Mouse (Mus musculus): Measurements from ENCODE around the gene Mapk10.

GRCm38 (mm10) chr5:103014309-103014708, 196.8 kb downstream of the Mapk10 start:
- no peak for TF ChIP-seq CTCF (IDR thresholded peaks at IDR 0.05; ENCODE audit: low read depth, low read length)
- TF ChIP-seq GATA1 (IDR thresholded peaks at IDR 0.05; ENCODE audit: borderline replicate concordance, low read length), result no peak
- no peak for TF ChIP-seq TAL1 (conservative IDR thresholded peaks at IDR 0.05; ENCODE audit: low read depth, low read length)
- TF ChIP-seq POLR2AphosphoS5 (IDR thresholded peaks at IDR 0.05; ENCODE audit: insufficient replicate concordance, low read depth, low read length), result no peak

All from G1E (cell line).